Mouse (Mus musculus): Measurements from ENCODE around the gene Megf11.

Gene Megf11

DNA sequence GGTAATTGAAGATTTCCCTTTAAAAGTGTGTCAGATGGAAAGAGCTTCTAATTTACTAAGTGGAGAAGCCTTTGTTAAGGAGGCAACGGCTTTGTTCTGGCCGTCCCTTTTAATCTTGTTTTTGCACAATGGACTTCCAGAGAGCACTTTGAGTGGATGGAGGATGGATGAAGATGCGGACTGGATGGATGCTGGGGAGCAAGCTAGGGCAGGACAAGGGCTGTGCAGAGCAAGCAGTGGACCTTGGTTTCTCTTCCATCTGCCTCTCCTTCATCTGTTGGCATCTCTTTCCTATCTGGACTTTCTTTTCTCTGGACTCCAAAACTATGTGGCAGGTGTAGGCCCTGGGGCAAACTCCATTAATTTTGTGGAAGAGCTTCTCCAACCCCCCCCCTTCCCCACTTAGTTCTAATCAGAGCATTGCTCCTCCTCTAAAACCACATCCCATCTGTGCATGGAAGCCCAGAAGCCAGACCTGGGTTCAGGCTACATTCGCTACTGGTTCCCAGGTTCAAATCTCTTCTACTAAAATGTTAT is 135.4 kb downstream of the Megf11 start:
- DNase-seq (ENCODE audit: low spot score), result no peak

DNA sequence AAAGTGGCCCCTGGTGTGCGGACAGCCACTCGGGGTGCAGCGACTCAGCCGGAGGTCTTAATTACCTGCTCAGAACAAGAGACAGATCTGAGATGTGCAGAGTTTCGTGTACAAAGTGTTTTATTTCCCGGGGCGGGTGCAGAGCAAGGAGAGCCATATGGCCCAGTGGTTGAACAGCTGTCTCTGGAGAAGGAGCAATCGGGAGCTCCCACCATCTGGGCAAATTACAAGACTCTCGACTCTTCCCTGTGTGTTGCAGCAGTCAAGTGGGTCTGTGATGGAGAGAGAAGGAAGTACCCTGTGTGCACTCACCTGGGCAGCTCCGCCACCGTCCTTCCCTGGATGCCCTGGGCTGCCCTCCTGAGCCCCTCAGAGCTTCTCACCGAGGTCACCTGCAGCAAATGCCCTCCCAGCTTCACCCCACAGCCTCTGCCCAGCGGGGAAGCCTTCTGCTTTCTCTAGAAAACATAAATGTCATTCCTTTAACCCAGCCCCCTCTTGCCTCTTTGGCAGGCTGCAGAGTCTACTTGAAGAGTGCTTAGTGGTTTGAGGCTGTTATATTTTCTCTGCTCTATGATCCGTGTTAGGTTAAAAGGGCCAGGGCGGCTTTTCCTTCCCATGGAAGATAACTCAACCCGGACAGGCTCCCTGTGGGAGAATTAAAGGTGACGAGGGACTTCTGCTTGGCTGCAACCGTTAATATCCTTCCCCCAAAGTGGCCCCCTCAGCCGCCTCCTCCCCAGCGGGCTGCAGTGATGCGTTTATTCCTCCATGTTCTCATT is 138.0 kb downstream of the Megf11 start:
- no peak for DNase-seq (ENCODE audit: low spot score)

DNA sequence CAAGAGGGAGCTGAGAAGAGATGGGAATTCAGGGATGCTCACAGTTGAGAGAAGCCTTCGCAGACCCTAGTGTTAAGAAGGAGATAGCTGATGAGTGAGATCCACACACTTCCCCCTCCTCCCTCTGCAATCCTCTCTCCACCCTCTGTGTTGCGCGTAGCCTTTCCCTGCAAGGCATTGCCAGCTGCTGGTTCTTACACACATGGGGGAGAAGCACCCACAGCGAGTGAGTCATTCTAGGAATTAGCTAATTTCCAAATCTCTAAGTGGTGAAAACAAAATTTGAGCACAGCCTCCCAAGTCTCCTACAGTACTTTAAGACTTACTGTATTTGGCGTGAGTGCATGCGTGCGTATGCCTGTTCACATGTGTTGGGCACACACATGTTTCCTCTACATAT is 142.6 kb downstream of the Megf11 start:
- no peak for DNase-seq (ENCODE audit: low spot score)

DNA sequence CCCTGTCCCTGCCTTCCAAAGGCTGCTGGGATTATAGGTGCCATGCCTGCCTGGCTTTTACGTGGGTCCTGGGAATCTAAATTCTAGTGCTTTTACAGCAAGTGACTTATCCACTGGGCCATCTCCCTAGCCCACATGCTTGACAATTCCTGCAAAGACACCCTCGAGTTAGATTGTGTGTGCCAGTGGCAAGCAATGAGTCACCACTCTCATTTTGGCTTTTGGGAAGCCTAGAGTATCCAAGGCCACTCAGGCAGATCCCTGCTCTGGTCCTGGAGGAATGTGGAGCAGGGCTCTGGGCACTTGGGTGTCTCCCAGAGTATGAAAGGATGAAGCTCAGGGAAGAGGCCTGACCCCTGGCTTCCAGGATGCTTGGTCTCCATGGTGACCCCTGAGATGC is 143.2 kb downstream of the Megf11 start:
- DNase-seq (ENCODE audit: low spot score), result no peak

DNA sequence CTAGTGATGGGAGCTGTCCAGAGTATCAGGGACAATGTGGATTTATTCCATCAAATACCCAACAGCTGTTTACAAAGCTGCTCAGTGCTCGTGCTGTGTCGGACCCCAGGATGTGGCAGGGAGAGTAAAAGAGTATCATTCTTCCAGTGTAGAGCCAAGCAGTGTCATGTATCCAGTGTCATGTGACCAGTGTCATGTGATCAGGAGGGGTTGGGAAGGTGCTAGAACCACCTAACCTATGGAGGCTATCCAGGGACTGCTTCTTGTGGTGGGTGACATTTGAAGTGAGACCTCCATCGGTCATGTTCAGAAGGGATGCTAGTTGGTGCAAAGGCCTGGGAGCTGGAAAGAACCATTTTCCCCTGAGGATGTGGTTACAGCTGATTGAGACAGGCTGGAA is 146.5 kb downstream of the Megf11 start:
- no peak for DNase-seq (ENCODE audit: low spot score)

DNA sequence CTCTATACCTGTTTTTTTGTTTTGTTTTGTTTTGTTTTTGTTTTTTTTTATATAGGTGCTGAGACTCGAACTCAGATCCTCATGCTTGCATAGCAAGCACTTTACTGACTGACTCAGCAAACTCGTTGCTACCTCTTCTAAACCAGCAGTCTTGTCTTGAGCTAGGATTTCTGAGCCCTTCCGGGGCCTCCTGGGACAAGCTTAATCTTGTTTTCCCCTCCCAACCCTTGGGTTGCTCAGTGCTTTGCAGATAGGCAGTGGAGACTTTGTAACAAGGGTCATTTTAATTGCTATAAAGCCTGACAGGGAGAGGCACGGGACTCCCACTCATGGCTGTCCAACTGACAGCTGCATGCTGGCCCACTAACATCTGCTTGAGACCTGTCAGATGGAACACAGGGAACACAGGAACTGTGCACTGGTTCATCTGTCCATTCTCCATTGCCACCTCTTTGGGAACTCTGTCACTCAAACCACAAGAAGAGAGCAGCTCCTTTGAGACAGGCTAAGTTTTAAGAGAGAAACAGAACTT is 147.4 kb downstream of the Megf11 start:
- peak; percentile 25 for DNase-seq (ENCODE audit: low spot score)

DNA sequence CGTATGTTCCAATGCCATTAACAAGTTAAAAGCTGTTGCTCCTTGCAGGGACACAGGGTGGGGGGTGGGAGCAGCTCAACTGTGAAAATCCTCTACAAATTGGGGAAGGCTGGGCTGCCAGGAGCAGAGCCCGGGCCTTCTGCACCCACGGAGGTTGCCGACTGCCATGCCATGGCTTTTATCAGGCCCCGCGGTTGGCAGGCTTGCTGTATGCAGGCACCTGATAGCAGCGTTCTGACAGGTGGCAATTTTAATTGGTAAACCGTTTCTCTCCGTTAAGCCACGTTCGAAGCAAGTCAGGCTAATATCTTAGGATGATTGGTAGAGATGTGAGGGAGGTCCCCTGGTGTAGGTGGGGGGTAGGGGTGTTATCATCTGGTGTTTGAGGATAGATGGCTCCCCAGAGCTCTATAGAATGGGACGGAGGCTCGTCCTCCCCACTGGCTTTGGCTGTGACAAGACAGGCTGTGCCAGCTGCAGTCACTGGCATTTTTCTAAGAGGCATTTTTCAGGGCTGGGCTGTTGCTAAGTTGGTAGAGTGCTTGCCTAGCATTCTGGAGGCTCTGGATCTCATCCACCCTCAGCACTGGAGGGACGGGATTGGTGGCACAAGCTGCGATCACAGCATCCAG is 148.2 kb downstream of the Megf11 start:
- DNase-seq (ENCODE audit: low spot score), result peak; percentile 77

DNA sequence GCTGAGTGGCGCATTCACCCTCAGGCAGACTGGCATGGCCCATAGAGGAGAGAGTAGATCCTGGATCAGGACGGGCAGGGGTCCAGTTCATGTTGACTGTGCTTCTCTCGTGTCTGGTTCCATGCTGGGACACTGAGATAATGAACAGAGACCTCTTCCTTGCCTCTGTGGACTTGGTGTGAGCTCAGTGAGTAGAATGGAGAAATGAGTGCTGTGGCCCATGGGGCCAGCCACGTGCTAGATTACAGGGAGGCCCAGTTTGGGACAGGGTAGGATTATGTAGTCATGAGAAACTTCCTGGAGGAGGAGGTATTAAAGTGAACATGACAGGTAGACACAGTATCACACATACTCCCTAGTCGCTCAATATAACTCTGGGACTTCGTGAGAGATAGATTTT is 148.9 kb downstream of the Megf11 start:
- DNase-seq (ENCODE audit: low spot score), result no peak

DNA sequence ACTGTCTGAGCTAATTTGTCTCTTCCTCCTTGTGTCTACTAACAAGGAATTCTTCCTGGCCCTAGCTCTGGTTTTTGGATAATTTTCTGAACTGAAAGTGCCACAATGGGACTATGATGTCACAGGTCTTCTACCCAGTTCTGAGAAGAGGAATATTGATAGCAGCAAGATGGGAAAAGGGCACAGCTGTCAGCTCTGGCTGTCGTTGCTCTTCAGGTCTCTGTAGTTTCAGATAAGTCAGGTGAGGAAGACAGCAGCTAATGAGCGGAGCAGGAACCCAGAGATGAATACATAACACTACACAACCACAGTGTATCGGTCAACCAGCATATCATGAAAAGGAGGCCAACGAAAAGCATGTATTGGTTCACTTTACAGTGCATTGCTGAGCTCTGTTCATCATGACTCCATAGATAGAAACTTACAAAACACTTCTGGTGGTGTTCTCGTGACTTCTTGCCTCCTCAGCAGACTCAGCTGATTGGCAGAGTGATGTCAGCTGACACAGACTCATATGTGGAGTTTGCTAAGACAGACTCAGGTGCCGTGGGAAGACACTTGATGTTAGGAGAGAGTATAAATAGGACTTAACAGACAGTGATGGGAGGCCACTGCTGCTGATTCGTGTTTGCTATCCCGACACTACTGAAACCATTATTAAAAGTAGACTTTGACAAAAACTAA is 149.6 kb downstream of the Megf11 start:
- DNase-seq (ENCODE audit: low spot score), result peak; percentile 18

DNA sequence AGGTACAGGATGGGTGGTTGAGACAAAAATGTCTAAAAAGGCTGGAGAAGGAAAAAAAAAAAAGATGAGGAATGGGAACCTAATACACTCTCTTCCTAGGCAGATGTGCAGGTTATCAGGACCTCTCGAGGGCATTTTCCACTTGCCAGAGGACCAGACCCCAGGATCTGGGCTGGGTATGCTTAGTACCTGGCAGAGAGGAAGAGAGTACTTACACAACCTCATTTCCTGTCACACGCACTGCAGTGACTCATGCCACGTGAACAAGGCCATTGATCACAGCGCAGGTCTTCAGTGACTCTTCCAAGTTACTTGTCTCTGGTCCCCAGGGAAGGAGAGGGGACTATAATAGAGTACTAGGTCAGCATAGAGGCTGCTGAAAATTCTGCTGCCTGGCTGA is 152.4 kb downstream of the Megf11 start:
- no peak for DNase-seq (ENCODE audit: low spot score)

DNA sequence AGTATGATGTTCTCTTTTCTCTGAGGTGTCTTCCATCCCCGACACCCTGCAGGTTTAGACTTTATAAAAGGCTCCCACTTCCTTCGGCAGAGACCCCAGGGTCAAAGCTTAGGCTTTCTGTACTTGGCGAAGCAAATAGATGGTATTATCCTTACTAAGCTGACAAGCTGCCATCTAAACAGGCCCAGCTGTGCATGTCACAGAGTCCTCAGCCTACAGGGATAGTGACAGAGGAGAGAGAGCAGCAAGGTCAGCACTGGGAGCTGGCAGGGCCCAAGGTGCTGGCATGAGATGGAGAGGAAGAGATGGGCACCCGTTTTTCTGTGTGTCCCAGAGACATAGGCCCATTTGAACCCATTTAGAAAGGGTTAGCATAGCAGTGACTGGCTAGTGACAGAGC is 156.8 kb downstream of the Megf11 start:
- DNase-seq (ENCODE audit: low spot score), result no peak

DNA sequence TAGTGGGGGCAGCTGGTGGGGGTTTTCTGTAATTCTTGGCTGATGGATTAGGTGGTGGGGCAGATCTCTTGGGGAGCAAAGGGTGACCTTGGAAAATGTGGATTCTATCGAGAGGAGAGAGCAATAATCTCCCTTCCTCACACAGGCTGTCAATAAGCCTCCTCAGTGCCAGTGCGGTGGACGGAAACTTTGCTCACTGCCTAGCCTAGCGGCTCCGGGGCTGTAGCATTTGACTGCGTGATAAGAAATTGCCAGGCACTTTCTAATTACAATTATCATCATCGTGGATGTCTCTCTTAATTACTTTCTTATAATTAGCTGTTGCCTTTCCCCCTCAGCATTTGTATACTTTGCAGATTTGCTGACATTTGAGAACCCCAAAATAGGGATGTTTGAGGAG is 157.7 kb downstream of the Megf11 start:
- DNase-seq (ENCODE audit: low spot score), result no peak

DNA sequence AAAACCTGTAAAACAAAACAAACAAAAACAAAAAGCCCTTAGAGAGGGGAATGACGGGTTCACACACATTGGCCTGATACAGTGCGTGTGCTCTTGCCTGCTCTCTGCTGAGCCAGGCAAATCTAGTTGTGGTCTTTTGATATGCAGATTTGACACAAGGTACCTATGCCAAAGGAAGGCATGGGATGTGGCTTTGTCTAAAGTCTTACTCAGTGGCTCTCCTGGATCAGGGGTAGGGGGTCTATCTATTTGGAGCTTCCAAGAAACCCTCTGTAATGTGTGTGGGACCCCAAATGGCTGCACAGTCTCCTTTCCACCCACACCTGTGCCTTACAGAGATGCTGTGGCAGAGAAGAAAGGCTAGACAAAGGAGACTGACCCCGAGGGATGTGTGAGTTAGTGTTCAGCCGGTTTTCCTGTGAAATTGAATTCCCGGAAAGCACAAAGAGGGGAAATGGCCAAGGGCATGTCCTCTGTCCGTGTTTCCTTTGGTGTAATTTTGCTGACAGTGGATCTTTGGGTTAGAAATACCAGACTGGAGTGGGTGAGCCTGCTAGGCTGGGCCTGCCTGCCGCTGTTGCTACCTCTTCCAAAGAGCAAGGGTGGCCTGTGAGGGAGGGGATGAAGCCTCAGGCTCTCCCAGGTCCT is 161.0 kb downstream of the Megf11 start:
- no peak for DNase-seq (ENCODE audit: low spot score)

DNA sequence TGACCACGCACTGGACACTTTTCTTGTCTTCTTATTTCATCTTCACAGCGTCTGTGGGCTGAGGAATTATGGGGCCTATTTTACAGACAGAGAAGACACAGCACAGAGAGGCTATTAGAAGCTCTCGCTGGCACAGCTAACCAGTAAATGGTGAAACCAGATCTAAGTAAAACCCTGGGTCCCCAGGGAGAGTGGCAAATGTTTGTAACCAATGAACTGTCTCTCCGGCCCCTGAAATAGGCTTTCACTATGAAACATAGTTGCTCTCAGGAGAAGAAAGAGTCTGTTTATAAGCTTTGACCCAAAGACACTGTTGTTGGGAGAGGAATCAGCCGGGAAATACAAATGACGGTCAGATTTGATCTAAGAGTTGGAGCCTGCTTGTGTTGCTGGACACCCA is 162.9 kb downstream of the Megf11 start:
- DNase-seq (ENCODE audit: low spot score), result no peak

DNA sequence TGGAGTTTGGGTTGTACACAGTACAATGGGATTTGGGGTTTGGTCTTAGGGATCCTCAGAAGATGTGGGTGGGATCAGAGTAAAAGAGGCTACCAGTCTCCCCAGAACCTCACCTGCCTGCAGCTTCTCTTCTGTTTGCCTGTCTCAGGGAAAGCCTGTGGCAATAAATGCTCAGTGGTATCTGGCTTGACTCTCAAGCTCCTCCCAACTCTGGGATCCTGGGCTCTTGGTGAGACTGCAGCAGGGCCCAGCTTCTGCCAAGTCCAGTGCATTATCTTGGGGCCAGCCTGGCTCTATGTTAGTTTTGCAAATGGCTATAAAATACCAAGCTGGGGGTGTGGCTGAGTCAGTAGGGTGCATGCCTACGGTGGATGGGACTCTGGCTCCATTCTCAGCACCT is 165.9 kb downstream of the Megf11 start:
- DNase-seq (ENCODE audit: low spot score), result no peak

DNA sequence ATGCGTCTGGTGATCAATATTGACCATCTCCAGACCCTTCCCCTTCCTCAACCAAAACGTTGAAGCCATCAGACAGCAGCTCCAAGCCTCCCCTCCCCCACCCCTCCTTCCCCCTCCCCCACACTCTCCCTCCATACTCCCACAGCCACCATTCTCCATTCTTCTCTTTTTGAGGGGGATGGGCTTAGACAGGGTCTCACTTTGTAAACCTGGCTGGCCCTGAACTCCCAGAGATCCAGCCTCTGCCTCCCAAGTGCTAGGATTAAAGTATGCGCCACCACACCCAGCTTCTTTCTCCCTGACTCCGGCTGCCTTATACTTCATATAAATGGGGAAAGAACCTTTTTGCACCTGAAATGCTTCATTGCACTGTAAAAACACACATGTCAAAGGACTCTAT is 166.6 kb downstream of the Megf11 start:
- no peak for DNase-seq (ENCODE audit: low spot score)

DNA sequence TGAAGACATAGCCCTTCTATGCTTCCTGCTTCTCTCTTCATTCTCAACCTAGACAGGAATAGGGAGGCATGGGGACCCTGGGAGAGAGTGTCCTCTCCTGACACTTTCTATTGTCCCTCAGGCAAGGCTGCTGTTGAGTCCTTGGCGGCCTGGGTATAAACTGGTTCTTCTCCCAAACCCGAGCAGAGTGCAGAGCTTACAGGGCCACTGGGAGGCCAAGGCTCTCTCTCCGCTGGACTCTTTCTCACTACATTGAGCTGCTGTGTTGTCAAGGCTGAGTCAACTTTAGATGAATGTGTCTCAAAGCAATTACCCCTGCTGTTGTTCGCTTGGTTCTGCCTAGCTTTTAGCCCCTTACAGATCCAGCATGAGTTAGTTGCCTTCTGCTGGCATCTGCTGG is 168.0 kb downstream of the Megf11 start:
- DNase-seq (ENCODE audit: low spot score), result no peak

DNA sequence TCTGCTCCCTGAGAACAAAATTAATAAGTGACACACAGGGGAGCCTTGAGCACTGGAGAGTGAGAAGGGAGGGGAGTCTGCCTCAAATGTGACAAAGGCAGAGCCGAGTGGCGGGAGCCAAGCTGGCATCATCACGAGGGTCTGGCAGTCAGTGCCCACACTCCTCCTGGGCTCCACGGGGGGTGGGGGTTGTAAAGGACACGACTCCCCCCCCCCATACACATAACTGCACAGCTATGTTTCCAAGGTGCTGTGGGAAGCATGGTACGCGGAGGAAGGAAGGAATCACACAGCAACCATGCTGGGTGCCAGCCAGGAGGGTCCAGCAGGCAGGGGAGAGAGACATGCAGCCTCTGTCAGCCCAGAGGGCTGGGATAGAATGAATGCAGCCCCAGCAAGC is 170.2 kb downstream of the Megf11 start:
- no peak for DNase-seq (ENCODE audit: low spot score)

DNA sequence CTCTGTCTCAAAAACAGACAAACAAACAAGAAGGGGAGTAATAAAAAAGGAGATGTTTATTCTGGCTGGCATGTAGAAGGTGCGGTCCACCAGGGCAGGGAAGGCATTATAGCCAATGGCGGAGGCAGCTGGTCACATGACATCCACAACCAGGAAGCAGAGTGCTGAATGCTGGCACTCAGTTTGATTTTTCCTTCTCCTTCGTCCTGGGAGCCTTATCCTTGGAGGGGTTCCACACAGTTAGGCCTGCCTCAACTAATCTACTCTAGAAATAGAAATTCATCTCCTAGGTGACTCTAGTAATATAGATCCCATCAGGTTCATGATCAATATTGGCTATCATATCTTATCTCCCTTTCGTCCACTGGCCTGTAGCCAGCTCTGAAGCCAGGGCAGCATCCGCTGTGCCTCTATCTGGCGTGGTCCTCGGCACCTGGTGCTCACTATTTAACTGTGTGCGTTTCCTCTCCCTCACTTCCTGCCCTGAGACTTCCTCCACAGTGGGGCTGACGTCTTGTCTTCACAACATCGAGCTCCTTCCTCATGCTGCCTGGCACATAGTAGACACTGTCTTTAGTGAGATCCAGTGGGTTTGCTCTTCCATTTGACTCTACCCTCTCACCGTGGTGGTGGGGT is 171.8 kb downstream of the Megf11 start:
- no peak for DNase-seq (ENCODE audit: low spot score)

DNA sequence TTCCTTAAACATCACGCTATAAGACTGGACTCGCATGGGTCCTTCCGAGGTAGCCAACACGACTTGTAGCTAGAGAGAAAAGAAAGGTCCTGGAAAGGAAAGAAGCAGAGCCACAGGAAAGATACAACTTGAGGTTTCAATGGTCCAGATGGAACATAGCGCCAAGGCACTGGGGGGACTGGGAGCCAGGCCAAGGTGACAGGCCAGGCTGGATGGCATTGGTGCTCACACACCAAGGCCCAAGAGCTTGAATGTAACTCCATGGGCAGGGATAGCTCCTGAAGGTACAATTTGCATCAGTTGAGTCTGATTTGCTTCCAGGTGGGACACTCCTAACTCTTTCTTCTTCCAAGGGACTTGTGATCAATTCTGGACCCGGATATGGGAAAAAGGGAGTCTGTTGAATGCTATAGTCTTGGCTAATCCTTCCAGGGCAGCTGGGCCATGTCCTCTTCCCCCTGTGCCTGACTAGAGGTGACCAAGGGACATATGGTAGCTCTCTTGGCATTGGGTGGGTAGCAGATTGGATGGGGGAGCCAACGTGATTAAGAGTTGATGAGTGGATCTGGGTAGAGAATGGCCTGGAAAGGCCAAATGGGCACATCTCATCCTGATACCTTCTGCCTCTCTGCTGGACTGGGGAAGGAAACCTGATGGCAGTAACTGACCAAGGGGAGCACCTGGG is 172.6 kb downstream of the Megf11 start:
- no peak for DNase-seq (ENCODE audit: low spot score)

DNA sequence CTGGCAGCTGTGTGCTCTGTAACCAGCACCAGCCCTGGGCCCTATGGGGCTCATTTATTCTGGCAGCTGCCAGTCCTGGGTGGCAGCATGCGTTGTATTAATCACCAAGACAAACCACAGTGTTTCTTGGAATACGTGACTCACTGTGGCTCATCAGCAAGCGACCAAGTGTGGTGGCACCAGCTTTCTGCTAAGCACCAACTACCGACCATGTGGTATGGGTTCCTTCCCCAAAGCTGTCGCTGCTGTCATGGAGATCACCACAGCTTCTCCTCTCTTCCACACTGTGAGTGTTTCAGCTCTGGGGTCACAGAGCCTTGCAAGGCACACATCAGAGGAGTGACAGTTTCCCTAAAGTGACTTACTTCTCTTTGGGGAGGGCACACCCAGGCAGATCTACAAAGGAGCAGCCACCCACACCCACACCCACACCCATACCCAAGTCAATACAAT is 178.9 kb downstream of the Megf11 start:
- DNase-seq (ENCODE audit: low spot score), result peak; percentile 19
